In the genomic region with DNA sequence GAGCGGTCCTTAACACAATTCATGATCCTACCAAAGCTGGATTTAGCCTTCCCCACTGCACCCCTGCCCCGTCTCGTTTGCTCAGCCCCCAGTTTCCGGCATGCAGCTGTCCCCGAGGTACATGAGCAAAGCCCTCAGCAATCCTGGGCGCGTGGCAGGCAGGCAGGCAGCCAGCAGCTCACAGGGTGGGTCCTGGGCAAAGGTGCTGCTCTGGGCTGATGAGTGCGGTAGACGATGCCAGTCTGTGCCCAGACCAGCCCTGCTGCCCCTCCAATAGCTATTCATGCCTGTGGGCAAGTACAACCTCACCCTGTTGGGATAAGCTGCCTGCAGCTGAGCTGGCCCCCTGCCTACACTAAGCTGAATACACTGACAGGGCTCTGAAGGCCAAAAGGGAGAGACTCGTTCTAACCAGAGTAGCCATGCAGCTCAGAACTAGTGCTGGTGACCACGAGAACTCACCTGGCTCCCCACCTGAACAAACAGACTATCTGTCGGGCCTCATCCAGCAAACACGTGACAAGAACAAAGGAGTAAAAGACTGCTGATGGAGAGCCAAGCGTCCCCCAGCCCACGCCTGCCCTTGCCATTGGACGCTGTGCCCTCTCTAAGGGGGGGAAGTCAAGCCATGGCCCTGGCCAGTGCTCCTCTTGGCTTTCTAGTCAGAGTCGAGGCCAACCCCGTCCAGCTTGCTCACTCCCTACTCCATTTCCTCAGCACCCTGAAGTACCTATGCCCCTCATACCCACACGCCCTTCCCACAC, we compare ENCODE assay signal across 11 mouse cellular contexts. TPM values are rescaled to one million over a fixed set of nuclear protein-coding genes. Genes with fewer than 3 reads are reported as not detected.
DNase-seq lines count a peak whose midpoint lies in the region; ATAC-seq and TF ChIP-seq lines count a peak whose summit lies in the region.
"Had no signal": no experiment of that assay in that cellular context is flagged by ENCODE, and none has a peak within 500 bp of the region (broad histone marks: within the 10 kb centered on the region; RNA-seq: fewer than 3 reads in every experiment).

No protein-coding gene starts in this region.

- H3K4me3 ChIP-seq in forebrain, embryonic 11.5 days (ENCODE audit: low read depth, low read length), result no peak overlapping the region
- H3K4me3 ChIP-seq in forebrain, embryonic 12.5 days (replicated peaks), result no peak overlapping the region
- no peak overlapping the region for H3K4me3 ChIP-seq in neural tube, embryonic 12.5 days
- no peak overlapping the region for H3K4me3 ChIP-seq in stomach, postnatal 0 days (ENCODE audit: low read depth, low read length)
- H3K4me3 ChIP-seq: midbrain, embryonic 10.5 days had no signal

- no peaks in the 10 kb centered on the region for H3K4me1 ChIP-seq in forebrain, embryonic 11.5 days (replicated peaks; ENCODE audit: control insufficient read depth, insufficient read depth, low read length)
- H3K4me1 ChIP-seq in forebrain, embryonic 12.5 days, result no peaks in the 10 kb centered on the region
- H3K4me1 ChIP-seq in neural tube, embryonic 12.5 days, result no peaks in the 10 kb centered on the region
- no peaks in the 10 kb centered on the region for H3K4me1 ChIP-seq in stomach, postnatal 0 days (replicated peaks; ENCODE audit: control insufficient read depth, insufficient read depth)

- H3K27me3 ChIP-seq in forebrain, embryonic 11.5 days (ENCODE audit: control insufficient read depth, insufficient read depth, low read length), result no peaks in the 10 kb centered on the region
- H3K27me3 ChIP-seq in forebrain, embryonic 12.5 days, result no peaks in the 10 kb centered on the region
- no peaks in the 10 kb centered on the region for H3K27me3 ChIP-seq in neural tube, embryonic 12.5 days (replicated peaks)
- H3K27me3 ChIP-seq in stomach, postnatal 0 days (ENCODE audit: control insufficient read depth, insufficient read depth, low read length), result no peaks in the 10 kb centered on the region

- H3K36me3 ChIP-seq in forebrain, embryonic 11.5 days (ENCODE audit: control insufficient read depth, insufficient read depth, low read length), result no peaks in the 10 kb centered on the region
- peaks cover 67% of the 10 kb centered on the region for H3K36me3 ChIP-seq in forebrain, embryonic 12.5 days (replicated peaks)
- H3K36me3 ChIP-seq in neural tube, embryonic 12.5 days, result peaks cover 60% of the 10 kb centered on the region
- peaks cover 7% of the 10 kb centered on the region for H3K36me3 ChIP-seq in stomach, postnatal 0 days (ENCODE audit: control insufficient read depth, insufficient read depth, low read length)

- 90% methylated on average over 19 of the region's 19 CpGs for WGBS in forebrain, embryonic 11.5 days
- WGBS in forebrain, embryonic 12.5 days, result 93% methylated on average over 19 of the region's 19 CpGs
- WGBS in neural tube, embryonic 12.5 days, result 93% methylated on average over 19 of the region's 19 CpGs
- WGBS in stomach, postnatal 0 days, result 50% methylated on average over 19 of the region's 19 CpGs

- peak; percentile 50 for DNase-seq in forebrain, embryonic 11.5 days (ENCODE audit: low spot score)
- DNase-seq in neural tube, embryonic 10.5 days (ENCODE audit: extremely low spot score, low spot score), result no peak
- DNase-seq in heart, postnatal 4 days, result peak; percentile 82
- DNase-seq in stomach, postnatal 0 days (ENCODE audit: low spot score), result peak; percentile 63
- no peak for DNase-seq in adrenal gland, postnatal 36 days
- DNase-seq in frontal cortex, postnatal 25 days (ENCODE audit: low spot score in 2 of 2), result no peak
- DNase-seq: cerebellum, postnatal 25 days had no signal

- TF ChIP-seq EP300 in stomach, postnatal 0 days (optimal IDR thresholded peaks at IDR 0.05), result no peak

- H3K9me3 ChIP-seq in forebrain, embryonic 11.5 days (ENCODE audit: control insufficient read depth, low read length), result no peaks in the 10 kb centered on the region
- no peaks in the 10 kb centered on the region for H3K9me3 ChIP-seq in forebrain, embryonic 12.5 days
- H3K9me3 ChIP-seq in neural tube, embryonic 12.5 days, result no peaks in the 10 kb centered on the region
- no peaks in the 10 kb centered on the region for H3K9me3 ChIP-seq in stomach, postnatal 0 days (ENCODE audit: control insufficient read depth, low read length)
- H3K9me3 ChIP-seq: midbrain, embryonic 10.5 days had no signal

- ATAC-seq in forebrain, embryonic 11.5 days (replicated peaks; ENCODE audit: low FRiP score), result no peak
- ATAC-seq in forebrain, embryonic 12.5 days (ENCODE audit: low FRiP score), result no peak
- no peak for ATAC-seq in neural tube, embryonic 12.5 days (ENCODE audit: low FRiP score, low read depth)
- peak; percentile 25; the same call in 1 of the 2 replicates for ATAC-seq in stomach, postnatal 0 days (ENCODE audit: low FRiP score, low TSS enrichment)

- no peak overlapping the region for H3K9ac ChIP-seq in forebrain, embryonic 11.5 days (ENCODE audit: low read length)
- H3K9ac ChIP-seq in forebrain, embryonic 12.5 days, result no peak overlapping the region
- peak overlapping the region; percentile 13; the same call in 1 of the 2 replicates for H3K9ac ChIP-seq in neural tube, embryonic 12.5 days
- H3K9ac ChIP-seq in stomach, postnatal 0 days (ENCODE audit: low read length), result 0 out of 2 replicates have a peak overlapping the region, but pooled peaks have one; percentile 23

- TF ChIP-seq CTCF in stomach, postnatal 0 days (IDR thresholded peaks at IDR 0.05; ENCODE audit: low read depth), result no peak

- H3K27ac ChIP-seq in forebrain, embryonic 11.5 days (ENCODE audit: low read depth, low read length), result no peak overlapping the region
- no peak overlapping the region for H3K27ac ChIP-seq in forebrain, embryonic 12.5 days
- no peak overlapping the region for H3K27ac ChIP-seq in neural tube, embryonic 12.5 days
- H3K27ac ChIP-seq in stomach, postnatal 0 days (replicated peaks), result peak overlapping the region; percentile 50
- H3K27ac ChIP-seq: midbrain, embryonic 10.5 days had no signal

- H3K4me2 ChIP-seq in forebrain, embryonic 11.5 days (ENCODE audit: low read depth, low read length, severe bottlenecking), result no peak overlapping the region
- no peak overlapping the region for H3K4me2 ChIP-seq in forebrain, embryonic 12.5 days
- H3K4me2 ChIP-seq in neural tube, embryonic 12.5 days (replicated peaks), result no peak overlapping the region
- H3K4me2 ChIP-seq in stomach, postnatal 0 days (replicated peaks; ENCODE audit: low read depth), result no peak overlapping the region

RNA-seq across cellular contexts. Expression of gene Tjap1, which starts 12.9 kb away (rescaled TPM):
- polyA plus RNA-seq in forebrain, embryonic 11.5 days (2014; fragmentation: Nextera tagmentation; extraction: Ambion mirVana), result 62.6 and 63.4 TPM in 2 replicates
- polyA plus RNA-seq in forebrain, embryonic 12.5 days (2016; fragmentation: Nextera tagmentation; extraction: Ambion mirVana), result 56.0 and 58.4 TPM in 2 replicates
- polyA plus RNA-seq in neural tube, embryonic 12.5 days (2016; fragmentation: Nextera tagmentation; extraction: Ambion mirVana), result 48.0 and 50.2 TPM in 2 replicates
- 10 to 100 TPM; 55.0 to 59.0 TPM for total RNA-seq in heart, postnatal 4 days (2021)
- 13.5 and 17.7 TPM in 2 replicates for polyA plus RNA-seq in stomach, postnatal 0 days (2015; fragmentation: Nextera tagmentation; extraction: Ambion mirVana)
- 10 to 100 TPM; 46.1 to 49.9 TPM for total RNA-seq in adrenal gland, postnatal 36 days (2021)

RNA-seq across cellular contexts. Expression of gene Lrrc73, which starts 16.6 kb away (rescaled TPM):
- 2.3 and 3.8 TPM in 2 replicates for polyA plus RNA-seq in forebrain, embryonic 11.5 days (2014; fragmentation: Nextera tagmentation; extraction: Ambion mirVana)
- polyA plus RNA-seq in forebrain, embryonic 12.5 days (2016; fragmentation: Nextera tagmentation; extraction: Ambion mirVana), result 3.0 and 3.2 TPM in 2 replicates
- 3.4 and 3.6 TPM in 2 replicates for polyA plus RNA-seq in neural tube, embryonic 12.5 days (2016; fragmentation: Nextera tagmentation; extraction: Ambion mirVana)
- under 1 TPM; 0.81 to 0.90 TPM for total RNA-seq in heart, postnatal 4 days (2021)
- polyA plus RNA-seq in stomach, postnatal 0 days (2015; fragmentation: Nextera tagmentation; extraction: Ambion mirVana), result 0.73 and 0.79 TPM in 2 replicates
- total RNA-seq in adrenal gland, postnatal 36 days (2021), result 1 to 10 TPM; 5.4 to 8.9 TPM
- total RNA-seq: hematopoietic stem cell, adult 5-6 weeks had no signal

RNA-seq across cellular contexts. Expression of gene Yipf3, which starts 22.1 kb away (rescaled TPM):
- 57.8 and 75.5 TPM in 2 replicates for polyA plus RNA-seq in forebrain, embryonic 11.5 days (2014; fragmentation: Nextera tagmentation; extraction: Ambion mirVana)
- 58.9 and 61.6 TPM in 2 replicates for polyA plus RNA-seq in forebrain, embryonic 12.5 days (2016; fragmentation: Nextera tagmentation; extraction: Ambion mirVana)
- 73.9 and 76.7 TPM in 2 replicates for polyA plus RNA-seq in neural tube, embryonic 12.5 days (2016; fragmentation: Nextera tagmentation; extraction: Ambion mirVana)
- total RNA-seq in heart, postnatal 4 days (2021), result 10 to 100 TPM; 64.6 TPM
- polyA plus RNA-seq in stomach, postnatal 0 days (2015; fragmentation: Nextera tagmentation; extraction: Ambion mirVana), result 119 and 125 TPM in 2 replicates
- 100 to 1,000 TPM; 137 to 176 TPM for total RNA-seq in adrenal gland, postnatal 36 days (2021)

RNA-seq across cellular contexts. Expression of gene Polr1c, which starts 22.1 kb away (rescaled TPM):
- polyA plus RNA-seq in forebrain, embryonic 11.5 days (2014; fragmentation: Nextera tagmentation; extraction: Ambion mirVana), result 111 and 118 TPM in 2 replicates
- polyA plus RNA-seq in forebrain, embryonic 12.5 days (2016; fragmentation: Nextera tagmentation; extraction: Ambion mirVana), result 96.2 and 102 TPM in 2 replicates
- 85.3 and 87.0 TPM in 2 replicates for polyA plus RNA-seq in neural tube, embryonic 12.5 days (2016; fragmentation: Nextera tagmentation; extraction: Ambion mirVana)
- total RNA-seq in heart, postnatal 4 days (2021), result 10 to 100 TPM; 26.2 to 30.5 TPM
- 47.7 and 48.0 TPM in 2 replicates for polyA plus RNA-seq in stomach, postnatal 0 days (2015; fragmentation: Nextera tagmentation; extraction: Ambion mirVana)
- 100 to 1,000 TPM in 1 of 2 experiments, 10 to 100 TPM in 1; 97.8 to 119 TPM for total RNA-seq in adrenal gland, postnatal 36 days (2021)

RNA-seq across cellular contexts. Expression of gene Dlk2, which starts 27.3 kb away (rescaled TPM):
- 1.2 and 1.5 TPM in 2 replicates for polyA plus RNA-seq in forebrain, embryonic 11.5 days (2014; fragmentation: Nextera tagmentation; extraction: Ambion mirVana)
- 1.5 and 2.0 TPM in 2 replicates for polyA plus RNA-seq in forebrain, embryonic 12.5 days (2016; fragmentation: Nextera tagmentation; extraction: Ambion mirVana)
- polyA plus RNA-seq in neural tube, embryonic 12.5 days (2016; fragmentation: Nextera tagmentation; extraction: Ambion mirVana), result 3.4 and 3.9 TPM in 2 replicates
- total RNA-seq in heart, postnatal 4 days (2021), result 1 to 10 TPM in 1 of 2 experiments, under 1 TPM in 1; 0.95 to 1.1 TPM
- polyA plus RNA-seq in stomach, postnatal 0 days (2015; fragmentation: Nextera tagmentation; extraction: Ambion mirVana), result 8.9 and 10.8 TPM in 2 replicates
- under 1 TPM in 1 of 2 experiments, not detected in 1; 0.33 TPM for total RNA-seq in adrenal gland, postnatal 36 days (2021)
- total RNA-seq: hematopoietic stem cell, adult 5-6 weeks had no signal

Comparison
In these comparisons a context has a peak if more than half of its experiments do, and no peak if none do; other contexts are left out.
1. DNase-seq: peak in forebrain, embryonic 11.5 days (single experiment), heart, postnatal 4 days (single experiment) and stomach, postnatal 0 days (single experiment); none in neural tube, embryonic 10.5 days (single experiment), adrenal gland, postnatal 36 days (0 of 2) and frontal cortex, postnatal 25 days (0 of 2).
2. H3K9ac ChIP-seq: peak in neural tube, embryonic 12.5 days (single experiment) and stomach, postnatal 0 days (single experiment); none in forebrain, embryonic 11.5 days (single experiment) and forebrain, embryonic 12.5 days (single experiment).